Mouse (Mus musculus): ENCODE data around the gene Polr2f. TPM values are rescaled to one million over a fixed set of nuclear protein-coding genes. Genes with fewer than 3 reads are reported as not detected.

The Polr2f gene
- polyA plus RNA-seq, 1 experiment from 2014 or later, result 414 TPM

Other genes starting within 250 kb of the Polr2f start
- 0.34 and 0.74 TPM in 2 replicates for gene Gm49510, start 241.3 kb upstream of the Polr2f start, polyA plus RNA-seq (2016; fragmentation: Nextera tagmentation; extraction: Ambion mirVana)
- 35.6 and 36.1 TPM in 2 replicates for gene Sh3bp1, start 241.2 kb upstream of the Polr2f start, polyA plus RNA-seq (2016; fragmentation: Nextera tagmentation; extraction: Ambion mirVana)
- gene Pdxp, start 227.1 kb upstream of the Polr2f start, polyA plus RNA-seq (2016; fragmentation: Nextera tagmentation; extraction: Ambion mirVana), result 32.6 and 36.5 TPM in 2 replicates
- 241 and 316 TPM in 2 replicates for gene Lgals1, start 214.3 kb upstream of the Polr2f start, polyA plus RNA-seq (2016; fragmentation: Nextera tagmentation; extraction: Ambion mirVana)
- gene Nol12, start 206.1 kb upstream of the Polr2f start, polyA plus RNA-seq (2016; fragmentation: Nextera tagmentation; extraction: Ambion mirVana), result 69.2 and 71.5 TPM in 2 replicates
- gene Triobp, start 193.3 kb upstream of the Polr2f start, polyA plus RNA-seq (2016; fragmentation: Nextera tagmentation; extraction: Ambion mirVana), result 46.7 and 49.4 TPM in 2 replicates
- 371 and 392 TPM in 2 replicates for gene H1f0, start 112.6 kb upstream of the Polr2f start, polyA plus RNA-seq (2016; fragmentation: Nextera tagmentation; extraction: Ambion mirVana)
- gene Galr3, start 99.1 kb upstream of the Polr2f start, polyA plus RNA-seq (2016; fragmentation: Nextera tagmentation; extraction: Ambion mirVana), result not detected in 2 replicates
- gene Ankrd54, start 78.1 kb upstream of the Polr2f start, polyA plus RNA-seq (2016; fragmentation: Nextera tagmentation; extraction: Ambion mirVana), result 57.7 and 61.8 TPM in 2 replicates
- gene Eif3l, start 65.8 kb upstream of the Polr2f start, polyA plus RNA-seq (2016; fragmentation: Nextera tagmentation; extraction: Ambion mirVana), result 280 and 287 TPM in 2 replicates
- gene Micall1, start 32.1 kb upstream of the Polr2f start, polyA plus RNA-seq (2016; fragmentation: Nextera tagmentation; extraction: Ambion mirVana), result 7.3 and 7.4 TPM in 2 replicates
- gene 1700088E04Rik, start 244 bp downstream of the Polr2f start, polyA plus RNA-seq (2016; fragmentation: Nextera tagmentation; extraction: Ambion mirVana), result 8.0 and 8.2 TPM in 2 replicates
- 11.4 and 12.9 TPM in 2 replicates for gene Sox10, start 24.2 kb downstream of the Polr2f start, polyA plus RNA-seq (2016; fragmentation: Nextera tagmentation; extraction: Ambion mirVana)
- gene Pick1, start 88.2 kb downstream of the Polr2f start, polyA plus RNA-seq (2016; fragmentation: Nextera tagmentation; extraction: Ambion mirVana), result 45.6 and 50.1 TPM in 2 replicates
- gene Gm49486, start 88.4 kb downstream of the Polr2f start, polyA plus RNA-seq (2016; fragmentation: Nextera tagmentation; extraction: Ambion mirVana), result 0.29 and 0.35 TPM in 2 replicates
- 0.16 and 0.34 TPM in 2 replicates for gene Slc16a8, start 113.8 kb downstream of the Polr2f start, polyA plus RNA-seq (2016; fragmentation: Nextera tagmentation; extraction: Ambion mirVana)
- 2.5 and 6.0 TPM in 2 replicates for gene Baiap2l2, start 144.5 kb downstream of the Polr2f start, polyA plus RNA-seq (2016; fragmentation: Nextera tagmentation; extraction: Ambion mirVana)
- 18.4 and 20.4 TPM in 2 replicates for gene Pla2g6, start 187.4 kb downstream of the Polr2f start, polyA plus RNA-seq (2016; fragmentation: Nextera tagmentation; extraction: Ambion mirVana)
- gene Maff, start 205.6 kb downstream of the Polr2f start, polyA plus RNA-seq (2016; fragmentation: Nextera tagmentation; extraction: Ambion mirVana), result 1.2 and 1.8 TPM in 2 replicates

All from embryonic facial prominence, embryonic 10.5 days (tissue).